Mouse (Mus musculus) erythroblast, embryonic 14.5 days (primary cell): ENCODE results near the gene Hsd17b12. TPM values are rescaled to one million over a fixed set of nuclear protein-coding genes. Genes with fewer than 3 reads are reported as not detected.

Experiments
- H3K27me3 ChIP-seq: 2 replicates; pipeline ENCODE4 v1.6.1; 2012; ENCODE audit warnings: inconsistent platforms; ENCODE audit not compliant: control insufficient read depth
- H3K36me3 ChIP-seq: 2 replicates; pipeline ENCODE4 v1.6.1; 2012; ENCODE audit warnings: mild to moderate bottlenecking, inconsistent platforms; ENCODE audit not compliant: control insufficient read depth
- H3K4me1 ChIP-seq: 2 replicates; pipeline ENCODE4 v1.6.1; 2012; ENCODE audit warnings: inconsistent platforms; ENCODE audit not compliant: control insufficient read depth
- H3K4me3 ChIP-seq: replicated peaks from 2 replicates; pipeline ENCODE3; 2012; ENCODE audit warnings: moderate library complexity, mild to moderate bottlenecking, inconsistent platforms
- H3K9me3 ChIP-seq: 2 replicates; pipeline ENCODE4 v1.6.1; 2012; ENCODE audit warnings: low read length, inconsistent platforms, mixed read lengths; ENCODE audit not compliant: control insufficient read depth
- GATA1 ChIP-seq: IDR thresholded peaks from 2 replicates; pipeline ENCODE4 v1.6.1; 2012; ENCODE audit warnings: low read length, inconsistent platforms, mixed read lengths
- TAL1 ChIP-seq: IDR thresholded peaks from 3 replicates; pipeline ENCODE4 v1.6.1; 2012; ENCODE audit warnings: low read length, inconsistent platforms, mixed read lengths
- polyA plus RNA-seq: library from polyadenylated mRNA; stranded (reverse); fragments of >175 nt; gene quantifications from 2 replicates; pipeline ENCODE4 v1.2.3, GENCODE M21; 2012

Gene Hsd17b12
- polyA plus RNA-seq, 1 experiment, result 0.37 TPM

- Histone ChIP-seq H3K4me3 (no peak overlapping the region), H3K27me3 (no peaks in the 10 kb centered on the region), H3K4me1 (no peaks in the 10 kb centered on the region; the same call in 1 of the 2 replicates), H3K36me3 (no peaks in the 10 kb centered on the region), H3K9me3 (no peaks in the 10 kb centered on the region)
- TF ChIP-seq TAL1 (no peak), GATA1 (no peak)
Measured at GRCm38 (mm10) chr2:94122182-94123041, 35.4 kb downstream of the Hsd17b12 start.

- H3K4me3 ChIP-seq, result no peak overlapping the region
- TF ChIP-seq TAL1 (no peak), GATA1 (no peak)
- H3K27me3 ChIP-seq, result no peaks in the 10 kb centered on the region
- H3K4me1 ChIP-seq, result no peaks in the 10 kb centered on the region
- H3K9me3 ChIP-seq, result no peaks in the 10 kb centered on the region
- no peaks in the 10 kb centered on the region for H3K36me3 ChIP-seq
Measured at GRCm38 (mm10) chr2:94103758-94104157, 54.0 kb downstream of the Hsd17b12 start.

GRCm38 (mm10) chr2:94089901-94090300 is 67.9 kb downstream of the Hsd17b12 start:
- Histone ChIP-seq H3K4me1 (no peaks in the 10 kb centered on the region), H3K27me3 (no peaks in the 10 kb centered on the region)
- TF ChIP-seq TAL1 (no peak), GATA1 (no peak)

GRCm38 (mm10) chr2:94069482-94069881 is 88.3 kb downstream of the Hsd17b12 start:
- Histone ChIP-seq H3K9me3 (no peaks in the 10 kb centered on the region), H3K36me3 (no peaks in the 10 kb centered on the region), H3K27me3 (no peaks in the 10 kb centered on the region), H3K4me3 (no peak overlapping the region), H3K4me1 (no peaks in the 10 kb centered on the region)
- no peak for TF ChIP-seq TAL1
- no peak for TF ChIP-seq GATA1

More at GRCm38 (mm10) chr2:94089901-94090300, 67.9 kb downstream of the Hsd17b12 start:
- Histone ChIP-seq H3K36me3 (no peaks in the 10 kb centered on the region), H3K9me3 (no peaks in the 10 kb centered on the region), H3K4me3 (no peak overlapping the region)

GRCm38 (mm10) chr2:94066540-94067135 is 91.1 kb downstream of the Hsd17b12 start:
- Histone ChIP-seq H3K4me1 (no peaks in the 10 kb centered on the region), H3K4me3 (no peak overlapping the region), H3K9me3 (no peaks in the 10 kb centered on the region), H3K36me3 (no peaks in the 10 kb centered on the region), H3K27me3 (no peaks in the 10 kb centered on the region)
- no peak for TF ChIP-seq TAL1
- no peak for TF ChIP-seq GATA1

DNA sequence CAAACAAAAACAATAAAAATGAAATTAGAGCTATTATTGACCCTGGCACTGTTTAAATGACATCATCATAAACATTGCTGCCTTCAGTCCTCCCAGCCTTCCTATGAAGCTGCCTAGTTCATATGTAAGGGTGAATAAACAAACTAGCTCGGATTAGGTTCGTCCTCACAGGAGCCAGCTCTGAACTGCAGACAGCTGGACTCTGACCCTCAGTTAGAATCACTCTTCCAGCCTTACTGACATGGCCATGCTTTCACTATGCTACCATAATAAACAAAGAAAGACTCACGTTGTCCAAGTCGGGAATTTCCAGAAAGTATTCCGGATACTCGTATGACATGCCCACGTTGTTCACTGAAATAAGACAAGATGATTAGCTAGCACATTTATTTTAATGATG is 91.6 kb downstream of the Hsd17b12 start:
- H3K4me1 ChIP-seq, result no peaks in the 10 kb centered on the region
- H3K4me3 ChIP-seq, result no peak overlapping the region
- no peaks in the 10 kb centered on the region for H3K36me3 ChIP-seq
- TF ChIP-seq GATA1 (no peak), TAL1 (no peak)
- H3K27me3 ChIP-seq, result no peaks in the 10 kb centered on the region
- H3K9me3 ChIP-seq, result no peaks in the 10 kb centered on the region

- Histone ChIP-seq H3K9me3 (no peaks in the 10 kb centered on the region), H3K4me3 (no peak overlapping the region), H3K4me1 (no peaks in the 10 kb centered on the region), H3K27me3 (no peaks in the 10 kb centered on the region), H3K36me3 (no peaks in the 10 kb centered on the region)
- TF ChIP-seq TAL1 (no peak), GATA1 (no peak)
Measured at GRCm38 (mm10) chr2:94062791-94063190, 95.0 kb downstream of the Hsd17b12 start.

GRCm38 (mm10) chr2:94059459-94059858 is 98.3 kb downstream of the Hsd17b12 start:
- Histone ChIP-seq H3K4me3 (no peak overlapping the region), H3K9me3 (no peaks in the 10 kb centered on the region), H3K4me1 (no peaks in the 10 kb centered on the region), H3K36me3 (no peaks in the 10 kb centered on the region), H3K27me3 (no peaks in the 10 kb centered on the region)
- TF ChIP-seq TAL1 (no peak), GATA1 (no peak)

GRCm38 (mm10) chr2:94054813-94055212 is 103.0 kb downstream of the Hsd17b12 start:
- H3K9me3 ChIP-seq, result no peaks in the 10 kb centered on the region
- no peak overlapping the region for H3K4me3 ChIP-seq
- H3K4me1 ChIP-seq, result no peaks in the 10 kb centered on the region
- H3K36me3 ChIP-seq, result no peaks in the 10 kb centered on the region; the same call in 1 of the 2 replicates
- no peaks in the 10 kb centered on the region for H3K27me3 ChIP-seq
- TF ChIP-seq GATA1, result no peak
- no peak for TF ChIP-seq TAL1
